Mouse (Mus musculus) bone marrow, adult 2 months (tissue): ENCODE data around the gene Foxe3. TPM values are rescaled to one million over a fixed set of nuclear protein-coding genes. Genes with fewer than 3 reads are reported as not detected.

Experiments used
- H3K27ac ChIP-seq: fragments of 200-500 bp; 2 replicates; pipeline ENCODE4 v1.5.1; 2012; ENCODE audit warnings: low read depth, mild to moderate bottlenecking, control low read depth, inconsistent platforms, low read length; ENCODE audit not compliant: control insufficient read depth, poor library complexity, insufficient read depth
- H3K4me1 ChIP-seq: fragments of 200-500 bp; 2 replicates; pipeline ENCODE4 v1.6.1; 2011; ENCODE audit warnings: low read length; ENCODE audit not compliant: control insufficient read depth, insufficient read depth
- H3K4me3 ChIP-seq: fragments of 200-500 bp; replicated peaks from 2 replicates; pipeline ENCODE3; 2011; ENCODE audit warnings: mild to moderate bottlenecking, low read depth, low read length, control low read depth; ENCODE audit not compliant: control insufficient read depth
- CTCF ChIP-seq: fragments of 200-500 bp; IDR thresholded peaks from 2 replicates; pipeline ENCODE4 v1.5.1; 2011; ENCODE audit warnings: low read length, control low read depth; ENCODE audit not compliant: control insufficient read depth, insufficient read depth
- POLR2A ChIP-seq: fragments of 200-500 bp; IDR thresholded peaks from 2 replicates; pipeline ENCODE4 v1.6.1; 2011; ENCODE audit warnings: low read depth, mild to moderate bottlenecking, control low read depth, low read length, borderline replicate concordance; ENCODE audit not compliant: control insufficient read depth
- WGBS: fragments of 180-500 bp; shearing (Covaris S2); methylation state at CpG from one replicate; pipeline ENCODE4 v1.1.7; 2018; 5-methylcytosine and 5-hydroxymethylcytosine counted together
- polyA plus RNA-seq: library from polyadenylated mRNA; stranded (reverse); fragments of >200 nt; gene quantifications from 2 replicates; pipeline ENCODE4 v1.2.4, GENCODE M21; 2011; ENCODE audit warnings: low replicate concordance; ENCODE audit not compliant: missing spikeins, insufficient read depth, insufficient read length

Gene Foxe3
- polyA plus RNA-seq, 1 experiment = not detected

DNA sequence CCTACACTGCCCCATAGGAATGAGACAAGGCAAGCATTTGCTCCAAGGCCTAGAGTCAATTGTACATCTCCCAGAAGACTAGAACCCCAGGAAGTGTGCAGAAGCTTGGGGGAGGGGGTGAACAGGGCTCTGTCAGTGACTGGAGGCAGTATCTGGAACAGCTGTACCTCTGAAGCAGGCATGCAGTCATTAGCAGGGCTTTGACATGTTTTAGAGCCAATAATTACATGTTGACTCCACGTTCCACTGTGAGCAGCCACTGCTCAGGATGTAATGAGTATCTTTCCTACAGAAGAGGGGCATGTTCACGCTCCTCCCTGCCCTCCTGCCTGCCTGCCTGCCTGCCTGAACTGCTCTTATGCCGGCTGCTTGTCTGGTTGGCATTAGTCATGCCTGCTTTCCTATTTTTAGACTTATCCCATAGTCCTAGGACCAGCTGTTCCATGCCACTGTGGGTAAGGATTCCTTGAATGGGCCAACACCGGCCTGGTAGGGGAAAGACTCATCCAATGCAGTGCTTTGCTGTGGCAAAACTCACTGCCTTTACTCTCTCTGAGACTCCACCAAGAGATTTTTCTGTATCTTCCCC lies 11.7 kb upstream of the Foxe3 start:
- no peak overlapping the region for H3K27ac ChIP-seq
- WGBS = 78% methylated on average over 4 of the region's 4 CpGs
- TF ChIP-seq POLR2A (no peak), CTCF (no peak)
- H3K4me1 ChIP-seq = no peaks in the 10 kb centered on the region
- H3K4me3 ChIP-seq = no peak overlapping the region

DNA sequence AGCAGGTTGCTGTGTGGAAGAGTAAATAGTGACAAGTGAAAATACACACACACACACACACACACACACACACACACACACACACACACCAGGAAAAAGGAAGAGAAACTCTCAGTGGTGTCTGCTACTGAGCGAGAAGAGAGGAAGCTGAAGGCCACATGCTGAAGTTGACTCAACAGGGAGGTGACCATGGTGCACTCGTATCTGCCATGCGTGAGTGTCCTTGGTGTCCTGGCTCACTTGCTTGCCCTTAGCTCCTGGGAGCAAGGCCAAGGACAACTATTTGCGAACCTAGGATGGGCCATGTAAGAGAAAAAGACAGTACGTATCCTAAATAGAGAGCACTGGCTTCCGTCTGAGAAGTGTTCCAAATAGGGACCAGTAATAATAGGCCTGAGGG lies 8.4 kb upstream of the Foxe3 start:
- WGBS = 51% methylated on average over 6 of the region's 6 CpGs
- no peaks in the 10 kb centered on the region for H3K4me1 ChIP-seq
- no peak overlapping the region for H3K4me3 ChIP-seq
- TF ChIP-seq CTCF (no peak), POLR2A (no peak)
- no peak overlapping the region for H3K27ac ChIP-seq

DNA sequence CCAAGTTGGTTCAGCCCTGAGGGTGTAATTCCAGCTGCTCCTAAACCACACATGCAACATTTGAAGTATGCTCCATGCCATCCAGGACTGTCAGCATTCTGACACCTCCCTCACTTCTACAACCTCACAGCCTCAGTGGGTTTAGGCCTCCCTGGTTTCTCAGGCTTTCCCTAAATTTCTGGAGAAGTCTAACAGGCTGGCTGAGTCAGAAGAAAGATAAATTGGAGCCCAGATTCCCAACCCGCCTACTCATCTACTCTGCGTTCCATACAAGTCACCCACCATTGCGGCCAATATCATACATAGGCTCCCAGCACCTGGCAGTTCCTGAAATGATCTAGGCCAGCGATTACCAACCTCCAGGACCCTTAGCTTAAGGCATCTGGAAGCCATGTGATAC lies 6.9 kb upstream of the Foxe3 start:
- H3K27ac ChIP-seq = no peak overlapping the region
- H3K4me1 ChIP-seq = peaks cover 1% of the 10 kb centered on the region; the same call in 1 of the 2 replicates
- WGBS = 82% methylated on average over 4 of the region's 4 CpGs
- TF ChIP-seq CTCF = no peak
- no peak for TF ChIP-seq POLR2A
- H3K4me3 ChIP-seq = no peak overlapping the region

DNA sequence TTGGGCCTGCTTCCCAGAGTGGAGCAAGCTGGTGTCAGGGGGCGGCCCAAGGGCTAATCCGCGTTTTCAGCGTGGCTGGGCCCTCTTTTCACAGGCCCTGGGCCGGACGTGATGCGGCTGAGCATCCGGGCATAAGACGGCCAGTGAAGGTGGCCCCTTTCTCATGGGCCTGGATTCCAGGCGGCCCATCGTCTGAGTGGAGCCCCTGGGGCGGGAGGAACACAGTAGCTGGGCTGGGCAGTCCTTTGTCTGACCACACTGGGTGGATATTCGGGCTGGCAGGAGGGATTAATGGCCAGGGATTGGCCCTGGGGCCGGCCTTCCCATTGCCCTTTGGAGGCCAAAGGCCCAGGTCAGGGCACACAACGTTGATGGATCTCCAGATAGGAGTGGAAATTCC lies 3.3 kb upstream of the Foxe3 start:
- no peak overlapping the region for H3K4me3 ChIP-seq
- TF ChIP-seq POLR2A (no peak), CTCF (no peak)
- WGBS = 72% methylated on average over 15 of the region's 15 CpGs
- peaks cover 1% of the 10 kb centered on the region; the same call in 1 of the 2 replicates for H3K4me1 ChIP-seq
- H3K27ac ChIP-seq = no peak overlapping the region

GRCm38 (mm10) chr4:114924971-114925916 lies 569 bp downstream of the Foxe3 start:
- H3K4me3 ChIP-seq = no peak overlapping the region
- 1% methylated on average over 125 of the region's 125 CpGs for WGBS
- peaks cover 1% of the 10 kb centered on the region; the same call in 1 of the 2 replicates for H3K4me1 ChIP-seq
- no peak overlapping the region; the same call in 1 of the 2 replicates for H3K27ac ChIP-seq
- TF ChIP-seq CTCF (no peak), POLR2A (no peak)

- WGBS = 52% methylated on average over 2 of the region's 2 CpGs
- Histone ChIP-seq H3K4me1 (no peaks in the 10 kb centered on the region), H3K4me3 (no peak overlapping the region), H3K27ac (no peak overlapping the region)
- TF ChIP-seq POLR2A (no peak), CTCF (peak; percentile 58)
Observed at GRCm38 (mm10) chr4:114917091-114917490, 8.7 kb downstream of the Foxe3 start.

GRCm38 (mm10) chr4:114916056-114916455 lies 9.8 kb downstream of the Foxe3 start:
- no peak overlapping the region for H3K27ac ChIP-seq
- no peak for TF ChIP-seq CTCF
- TF ChIP-seq POLR2A = no peak
- no peak overlapping the region for H3K4me3 ChIP-seq
- WGBS = 73% methylated on average over 4 of the region's 4 CpGs
- H3K4me1 ChIP-seq = no peaks in the 10 kb centered on the region

- WGBS = 60% methylated on average over 13 of the region's 13 CpGs
Observed at GRCm38 (mm10) chr4:114913594-114913962, 12.2 kb downstream of the Foxe3 start.

More at GRCm38 (mm10) chr4:114913594-114913962, 12.2 kb downstream of the Foxe3 start:
- Histone ChIP-seq H3K4me3 (no peak overlapping the region), H3K27ac (no peak overlapping the region), H3K4me1 (no peaks in the 10 kb centered on the region; the same call in 1 of the 2 replicates)
- TF ChIP-seq CTCF (peak; percentile 38; the same call in 1 of the 2 replicates), POLR2A (no peak)
